Mouse (Mus musculus) CH12.LX (cell line): Measurements from ENCODE around the gene Setd3. TPM values are rescaled to one million over a fixed set of nuclear protein-coding genes. Genes with fewer than 3 reads are reported as not detected.

Experiments
- DNase-seq: peaks from one replicate; pipeline ENCODE4 v3.0.0-alpha.2; 2013; ENCODE audit errors: extremely low read depth
- H3K27ac ChIP-seq: 2 replicates; pipeline ENCODE4 v1.5.1; 2012; ENCODE audit warnings: low read depth, mild to moderate bottlenecking, control low read depth, moderate library complexity; ENCODE audit not compliant: insufficient read depth
- H3K27me3 ChIP-seq: replicated peaks from 2 replicates; pipeline ENCODE3; 2012; ENCODE audit warnings: inconsistent platforms
- H3K36me3 ChIP-seq, 2 experiments: replicated peaks in 1 of 2; 2 replicates each; pipeline versions ENCODE3 to v1.6.1; 2012; ENCODE audit warnings: inconsistent platforms in 1 of 2, low read length in 1 of 2, mild to moderate bottlenecking in 1 of 2, mixed read lengths in 1 of 2, moderate library complexity in 1 of 2; ENCODE audit not compliant: control insufficient read depth in 1 of 2, insufficient read depth in 1 of 2
- H3K4me1 ChIP-seq, 2 experiments: 2 replicates each; pipeline ENCODE4 v1.6.1; 2012; ENCODE audit warnings: inconsistent platforms in 1 of 2, moderate library complexity in 1 of 2; ENCODE audit not compliant: insufficient read depth in 2 of 2, control insufficient read depth in 1 of 2
- H3K4me2 ChIP-seq: 2 replicates; pipeline ENCODE4 v1.6.1; 2012; ENCODE audit warnings: low read depth, mild to moderate bottlenecking, control low read depth; ENCODE audit not compliant: poor library complexity, insufficient read depth, severe bottlenecking
- H3K4me3 ChIP-seq, 3 experiments: fragments of 150-350 bp in 1 of 3; sonication (generic) in 1 of 3; replicated peaks in 1 of 3; 2 replicates each; pipeline versions ENCODE3 to v1.5.1; 2011 to 2012; ENCODE audit warnings: low read depth in 2 of 3, low read length in 2 of 3, mild to moderate bottlenecking in 2 of 3, moderate library complexity in 2 of 3, control low read depth in 1 of 3, improper control_type of control experiment in 1 of 3, inconsistent platforms in 1 of 3, mixed read lengths in 1 of 3; ENCODE audit not compliant: poor library complexity in 1 of 3
- H3K79me2 ChIP-seq: replicated peaks from 2 replicates; pipeline ENCODE4 v1.6.1; 2012; ENCODE audit warnings: mild to moderate bottlenecking, moderate library complexity; ENCODE audit not compliant: control insufficient read depth, poor library complexity, insufficient read depth, severe bottlenecking; ENCODE audit errors: extremely low read depth
- H3K9ac ChIP-seq: 2 replicates; pipeline ENCODE4 v1.6.1; 2012; ENCODE audit warnings: low read depth, mild to moderate bottlenecking, control low read depth, moderate library complexity; ENCODE audit not compliant: insufficient read depth
- H3K9me3 ChIP-seq: replicated peaks from 2 replicates; pipeline ENCODE3; 2012; ENCODE audit warnings: low read length, inconsistent platforms, mixed read lengths
- CHD1 ChIP-seq: IDR thresholded peaks from 2 replicates; pipeline ENCODE4 v1.6.1; 2012; ENCODE audit warnings: low read depth, low read length, improper control_type of control experiment, inconsistent platforms
- CHD2 ChIP-seq: IDR thresholded peaks from 2 replicates; pipeline ENCODE4 v1.6.1; 2011; ENCODE audit warnings: low read length, improper control_type of control experiment
- CTCF ChIP-seq, 2 experiments: IDR thresholded peaks in 1 of 2; conservative IDR thresholded peaks in 1 of 2; 2 replicates each; pipeline ENCODE4 v1.5.1; 2011 to 2012; ENCODE audit warnings: low read depth in 2 of 2, low read length in 2 of 2, improper control_type of control experiment in 1 of 2, inconsistent platforms in 1 of 2, mild to moderate bottlenecking in 1 of 2, moderate library complexity in 1 of 2
- ELF1 ChIP-seq: IDR thresholded peaks from 2 replicates; pipeline ENCODE4 v1.6.1; 2014; ENCODE audit warnings: low read depth, mild to moderate bottlenecking, inconsistent platforms, low read length, improper control_type of control experiment
- EP300 ChIP-seq: IDR thresholded peaks from 2 replicates; pipeline ENCODE4 v1.6.1; 2011; ENCODE audit warnings: low read length, improper control_type of control experiment
- HCFC1 ChIP-seq: IDR thresholded peaks from 2 replicates; pipeline ENCODE4 v1.6.1; 2012; ENCODE audit warnings: low read depth, mild to moderate bottlenecking, inconsistent platforms, low read length, improper control_type of control experiment
- JUN ChIP-seq: IDR thresholded peaks from 2 replicates; pipeline ENCODE4 v1.6.1; 2011; ENCODE audit warnings: low read depth, mild to moderate bottlenecking, low read length, improper control_type of control experiment, moderate library complexity; ENCODE audit not compliant: insufficient read depth
- KAT2A ChIP-seq: IDR thresholded peaks from 2 replicates; pipeline ENCODE4 v1.6.1; 2012; ENCODE audit warnings: low read length, improper control_type of control experiment, inconsistent platforms; ENCODE audit not compliant: insufficient replicate concordance
- MAX ChIP-seq: IDR thresholded peaks from 2 replicates; pipeline ENCODE4 v1.6.1; 2011; ENCODE audit warnings: low read length, improper control_type of control experiment
- NRF1 ChIP-seq: IDR thresholded peaks from 2 replicates; pipeline ENCODE4 v1.6.1; 2014; ENCODE audit warnings: low read depth, mild to moderate bottlenecking, inconsistent platforms, low read length, improper control_type of control experiment, moderate library complexity
- PAX5 ChIP-seq: IDR thresholded peaks from 2 replicates; pipeline ENCODE4 v1.6.1; 2012; ENCODE audit warnings: low read length, inconsistent platforms, mixed read lengths
- POLR2A ChIP-seq: IDR thresholded peaks from 2 replicates; pipeline ENCODE4 v1.6.1; 2011; ENCODE audit warnings: low read depth, mild to moderate bottlenecking, improper control_type of control experiment, low read length
- RCOR1 ChIP-seq: conservative IDR thresholded peaks from 2 replicates; pipeline ENCODE4 v1.6.1; 2012; ENCODE audit warnings: low read depth, mild to moderate bottlenecking, inconsistent platforms, low read length, improper control_type of control experiment
- SIN3A ChIP-seq: IDR thresholded peaks from 2 replicates; pipeline ENCODE4 v1.6.1; 2012; ENCODE audit warnings: low read length, improper control_type of control experiment, inconsistent platforms
- UBTF ChIP-seq: IDR thresholded peaks from 2 replicates; pipeline ENCODE4 v1.6.1; 2012; ENCODE audit warnings: low read depth, mild to moderate bottlenecking, inconsistent platforms, low read length, improper control_type of control experiment, moderate library complexity
- USF1 ChIP-seq: IDR thresholded peaks from 2 replicates; pipeline ENCODE4 v1.6.1; 2014; ENCODE audit warnings: low read depth, mild to moderate bottlenecking, inconsistent platforms, low read length, improper control_type of control experiment
- ZNF384 ChIP-seq: IDR thresholded peaks from 2 replicates; pipeline ENCODE4 v1.6.1; 2012; ENCODE audit warnings: low read depth, low read length, improper control_type of control experiment, inconsistent platforms
- dilution Hi-C: fragments of 300-500 bp; cut with MboI; formaldehyde crosslinking; loops from 2 replicates; pipeline ENCODE4 v1.14.3; 2020; ENCODE audit warnings: low sequenced_read_pairs; ENCODE audit not compliant: extremely low pct_unique_long_range_greater_than_20kb, extremely low pct_ligation_motif_present
- in situ Hi-C: fragments of 300-500 bp; cut with MboI; formaldehyde crosslinking; loops from 3 replicates; pipeline ENCODE4 v1.14.3; 2019; ENCODE audit warnings: low sequenced_read_pairs, low pct_ligation_motif_present, low pct_unique_long_range_greater_than_20kb, mixed read lengths
- polyA plus RNA-seq: library from polyadenylated mRNA; unstranded; fragments of >175 nt; gene quantifications from 2 replicates; pipeline ENCODE4 v1.2.1, GENCODE M21; 2012; ENCODE audit warnings: low read depth; ENCODE audit not compliant: insufficient read length
- total RNA-seq, 2 experiments: library from RNA; depleted of rRNA; stranded (reverse); fragments of 300-350 nt in 1 of 2; fragments of >200 nt in 1 of 2; gene quantifications; 2 replicates each; pipeline ENCODE4 v1.2.3; 2012 to 2014

The Setd3 gene
- total and polyA plus RNA-seq, 3 experiments = 44.3 to 65.9 (median 55.8) TPM

DNA sequence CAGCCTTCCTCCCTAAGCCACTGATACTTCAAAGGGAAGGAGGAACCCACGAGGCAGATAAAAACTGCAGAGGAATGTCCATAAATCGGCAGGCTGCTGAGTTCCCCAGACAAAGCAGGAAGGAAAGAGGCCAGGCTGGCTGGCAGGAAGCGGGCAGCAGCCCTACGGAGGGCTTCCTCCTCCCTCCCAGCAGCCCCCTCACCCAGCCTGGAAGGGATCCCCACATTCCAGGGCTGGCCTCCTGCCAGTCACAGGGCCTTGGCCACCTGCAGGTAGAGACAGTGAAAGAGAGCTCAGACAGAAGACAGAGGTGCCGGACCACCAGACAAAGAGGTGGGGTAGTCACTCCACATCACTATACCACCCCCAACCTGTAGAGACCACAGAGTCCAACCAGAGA, 33.0 kb upstream of the Setd3 start:
- Histone ChIP-seq H3K4me2 (no peak overlapping the region), H3K79me2 (no peaks in the 10 kb centered on the region), H3K36me3 (peaks cover 0 to 78% of the 10 kb centered on the region in 2 experiments), H3K27me3 (no peaks in the 10 kb centered on the region), H3K9ac (no peak overlapping the region), H3K4me3 (no peak overlapping the region), H3K27ac (no peak overlapping the region), H3K9me3 (no peaks in the 10 kb centered on the region), H3K4me1 (peaks cover 0 to 14% of the 10 kb centered on the region in 2 experiments; a peak in 2 of 4 replicates)
- dilution Hi-C loops = no loop called here
- in situ Hi-C loops = no loop called here
- TF ChIP-seq JUN (no peak), RCOR1 (no peak), EP300 (no peak), CTCF (conservative IDR thresholded peaks at IDR 0.05 in 1 of 2, IDR thresholded peaks at IDR 0.05 in 1 of 2; ENCODE audit: low read depth in 2 of 2, low read length in 2 of 2) (no peak), USF1 (no peak), HCFC1 (no peak), SIN3A (no peak), PAX5 (no peak)
- no peak for DNase-seq

GRCm38 (mm10) chr12:108210623-108211022, 31.5 kb upstream of the Setd3 start:
- no peak overlapping the region for H3K27ac ChIP-seq
- H3K79me2 ChIP-seq = no peaks in the 10 kb centered on the region
- no peaks in the 10 kb centered on the region for H3K9me3 ChIP-seq
- dilution Hi-C loops = no loop called here
- no peaks in the 10 kb centered on the region for H3K27me3 ChIP-seq
- TF ChIP-seq EP300 (no peak), MAX (no peak), CHD1 (no peak), POLR2A (no peak), KAT2A (no peak), NRF1 (no peak), ZNF384 (no peak), SIN3A (no peak), ELF1 (no peak), UBTF (no peak), CHD2 (no peak), JUN (no peak)
- TF ChIP-seq, all 38 proteins: peak for 0
- Histone ChIP-seq H3K4me1 (peaks cover 0 to 5% of the 10 kb centered on the region in 2 experiments; a peak in 1 of 4 replicates), H3K4me2 (no peak overlapping the region), H3K4me3 (no peak overlapping the region), H3K36me3 (peaks cover 0 to 82% of the 10 kb centered on the region in 2 experiments), H3K9ac (no peak overlapping the region)
- in situ Hi-C loops = no loop called here
- no peak for DNase-seq
